Mouse (Mus musculus): Measurements from ENCODE around the gene Srrm4. TPM values are rescaled to one million over a fixed set of nuclear protein-coding genes. Genes with fewer than 3 reads are reported as not detected.
A peak's percentile ranks its signal among the peaks of the same experiment; 100 is the strongest.

Gene Srrm4
- total RNA-seq, 2 experiments from 2014 or later: 23.0 to 30.1 TPM

GRCm38 (mm10) chr5:116416208-116416607, 175.4 kb downstream of the Srrm4 start:
- DNase-seq (ENCODE audit: extremely low spot score in 1 of 2, low spot score in 1 of 2): no peak

GRCm38 (mm10) chr5:116409689-116410590, 181.7 kb downstream of the Srrm4 start:
- no peak for DNase-seq (ENCODE audit: extremely low spot score in 1 of 2, low spot score in 1 of 2)

- no peak for DNase-seq (ENCODE audit: extremely low spot score in 1 of 2, low spot score in 1 of 2)
Measured at GRCm38 (mm10) chr5:116408965-116409364, 182.7 kb downstream of the Srrm4 start.

- DNase-seq (ENCODE audit: extremely low spot score in 1 of 2, low spot score in 1 of 2): no peak
Measured at GRCm38 (mm10) chr5:116407936-116408335, 183.7 kb downstream of the Srrm4 start.

DNA sequence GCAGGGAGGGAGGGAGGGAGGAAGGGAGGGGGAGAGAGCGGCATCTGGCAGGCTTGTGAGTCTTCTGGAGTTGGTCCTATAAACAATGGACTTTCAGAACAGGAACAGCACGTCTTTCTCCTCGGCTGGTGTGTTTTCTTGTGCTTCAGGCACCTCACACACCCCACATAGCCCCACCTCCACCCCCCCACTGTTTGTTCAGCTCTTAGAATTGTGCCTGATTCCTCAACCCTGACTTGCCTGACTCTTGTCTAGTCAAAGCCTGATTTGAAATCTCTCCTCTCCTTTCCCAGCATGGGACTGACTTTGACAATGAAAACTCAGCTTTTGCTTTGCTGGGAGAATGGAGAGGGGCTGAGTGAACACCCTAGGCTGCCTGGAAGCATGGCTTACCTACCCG, 184.3 kb downstream of the Srrm4 start:
- DNase-seq (ENCODE audit: extremely low spot score in 1 of 2, low spot score in 1 of 2): no peak

- no peak for DNase-seq (ENCODE audit: extremely low spot score in 1 of 2, low spot score in 1 of 2)
Measured at GRCm38 (mm10) chr5:116406507-116406906, 185.1 kb downstream of the Srrm4 start.

DNA sequence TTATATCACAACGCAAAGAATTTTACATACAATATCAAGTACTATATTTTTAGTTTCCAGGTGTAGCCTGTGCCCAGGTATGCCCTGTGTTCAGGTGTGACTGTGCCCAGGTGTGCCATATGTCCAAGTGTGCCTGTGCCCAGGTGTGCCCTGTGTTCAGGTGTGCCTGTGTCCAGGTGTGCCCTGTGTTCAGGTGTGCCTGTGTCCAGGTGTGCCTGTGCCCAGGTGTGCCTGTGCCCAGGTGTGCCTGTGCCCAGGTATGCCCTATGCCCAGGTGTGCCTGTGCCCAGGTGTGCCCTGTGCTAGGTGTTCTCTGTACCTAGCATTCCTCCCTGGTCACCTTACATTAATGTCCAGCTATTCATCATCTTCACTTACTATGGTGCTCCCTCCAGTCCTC, 185.7 kb downstream of the Srrm4 start:
- DNase-seq (ENCODE audit: extremely low spot score in 1 of 2, low spot score in 1 of 2): no peak

GRCm38 (mm10) chr5:116404063-116404462, 187.6 kb downstream of the Srrm4 start:
- DNase-seq (ENCODE audit: extremely low spot score in 1 of 2, low spot score in 1 of 2): no peak

DNA sequence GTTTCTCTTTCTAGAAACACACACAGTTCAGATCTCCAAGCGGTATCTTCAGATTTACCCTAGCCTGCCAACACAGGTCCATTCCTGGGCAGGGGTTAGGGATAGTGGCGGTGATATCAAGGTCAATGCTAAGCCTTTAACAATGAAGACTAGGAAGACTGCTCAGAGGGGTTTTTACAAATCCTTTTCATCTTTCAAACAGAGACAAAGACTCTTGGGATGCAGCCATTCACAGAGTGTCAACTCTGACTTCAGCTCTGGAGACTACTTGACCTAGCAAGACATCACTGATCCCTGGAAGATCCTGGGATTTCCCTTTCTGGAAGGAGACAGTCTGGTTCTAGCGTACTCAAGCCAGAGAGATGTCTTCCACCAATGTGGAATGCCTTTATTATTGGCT, 190.8 kb downstream of the Srrm4 start:
- DNase-seq (ENCODE audit: extremely low spot score in 1 of 2, low spot score in 1 of 2): no peak

- no peak for DNase-seq (ENCODE audit: extremely low spot score in 1 of 2, low spot score in 1 of 2)
Measured at GRCm38 (mm10) chr5:116400042-116400730, 191.4 kb downstream of the Srrm4 start.

DNA sequence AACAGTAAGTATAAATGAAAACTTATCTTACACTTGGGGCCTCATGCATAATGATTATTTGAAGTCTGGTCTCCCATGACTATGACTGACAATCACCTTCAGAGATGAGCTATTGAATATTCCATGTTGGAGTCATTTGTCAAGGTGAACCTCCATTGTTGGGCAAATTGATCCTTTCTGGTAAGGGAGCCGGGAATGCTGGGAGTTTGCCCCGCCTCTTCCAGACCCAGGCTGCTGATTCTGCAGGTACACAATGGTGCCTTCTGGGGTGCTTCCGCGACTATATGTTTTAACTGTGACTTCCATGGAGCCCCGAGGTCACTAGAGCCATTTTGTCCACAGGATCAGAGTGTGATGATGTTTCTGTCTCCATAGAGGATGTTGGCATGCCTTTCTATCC, 195.5 kb downstream of the Srrm4 start:
- DNase-seq (ENCODE audit: extremely low spot score in 1 of 2, low spot score in 1 of 2): no peak

DNA sequence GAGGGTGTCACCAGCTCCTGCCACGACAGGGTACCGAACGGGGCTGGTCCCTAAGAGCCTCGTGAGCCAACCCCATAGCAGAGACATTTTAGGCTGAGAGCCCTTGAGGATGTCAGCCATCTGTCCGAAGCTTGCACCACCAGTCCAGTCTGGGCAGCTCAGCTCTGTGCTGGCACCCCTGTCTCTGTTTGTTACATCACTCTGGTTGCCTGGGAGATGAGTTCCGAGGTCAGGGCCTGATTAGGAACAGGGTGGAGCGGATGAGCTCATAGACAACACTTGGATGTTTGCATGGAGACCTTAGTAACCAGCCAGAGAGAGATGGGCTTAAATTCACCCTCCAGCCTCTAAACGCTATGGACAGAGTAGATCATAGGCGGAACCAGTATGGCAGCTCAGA, 199.0 kb downstream of the Srrm4 start:
- no peak for DNase-seq (ENCODE audit: extremely low spot score in 1 of 2, low spot score in 1 of 2)

DNA sequence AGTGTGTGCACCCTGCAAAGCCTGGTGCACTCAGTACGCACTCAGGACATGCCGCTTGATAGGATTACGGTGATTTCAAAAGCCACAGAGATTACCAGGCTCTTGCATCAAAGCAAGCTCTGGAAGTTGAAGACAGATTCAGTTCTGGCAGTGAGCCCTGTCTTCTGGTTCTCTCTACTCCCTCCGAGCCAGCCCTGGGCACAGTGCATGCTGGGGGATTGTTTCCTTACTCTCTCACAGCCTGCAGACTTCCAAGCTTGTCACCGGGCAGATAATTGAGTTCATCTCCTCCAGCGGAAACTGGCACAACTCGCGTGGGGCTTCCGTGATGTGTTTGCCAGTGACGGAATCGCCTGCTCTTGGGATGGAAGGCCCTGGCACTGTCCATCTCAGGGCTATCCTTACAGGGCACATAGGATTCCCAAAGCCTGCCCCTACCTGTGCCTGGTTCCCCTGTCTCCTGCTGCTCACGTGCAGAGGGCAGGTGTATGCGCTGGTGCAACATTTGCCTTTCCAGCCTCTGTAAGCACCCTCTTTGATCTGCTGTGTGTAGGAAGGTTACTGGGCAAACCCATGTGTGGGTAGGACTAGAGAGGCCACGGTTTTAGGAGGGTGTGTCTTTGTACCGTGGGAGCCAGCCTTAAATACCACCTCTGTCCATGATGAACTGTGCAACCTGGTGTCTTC, 201.6 kb downstream of the Srrm4 start:
- peak; percentile 17 to 25 for DNase-seq (ENCODE audit: extremely low spot score in 1 of 2, low spot score in 1 of 2)

DNA sequence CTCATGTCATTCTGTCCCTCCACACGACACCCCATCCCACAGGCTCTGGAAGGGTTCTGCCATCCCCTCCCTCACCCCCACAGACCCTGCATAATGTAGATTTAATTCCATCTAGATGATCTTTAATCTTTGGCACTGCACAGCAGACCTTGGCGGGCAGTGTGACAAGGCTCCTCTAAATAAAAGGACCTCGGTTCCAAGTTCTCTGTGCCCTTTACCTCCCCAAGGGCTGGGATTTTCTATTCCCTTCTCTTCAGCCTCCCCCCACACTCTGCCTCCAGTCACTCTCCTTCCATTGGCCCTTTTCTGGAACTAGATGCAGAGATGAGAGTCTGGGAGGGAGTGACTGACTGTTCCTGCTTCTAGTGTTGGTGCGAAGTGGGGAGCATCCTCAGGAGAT, 202.3 kb downstream of the Srrm4 start:
- no peak for DNase-seq (ENCODE audit: extremely low spot score in 1 of 2, low spot score in 1 of 2)

Other genes with a start within 250 kb of the Srrm4 start
- gene Hspb8, start 169.0 kb downstream of the Srrm4 start, total RNA-seq (2021): 10 to 100 TPM; 11.7 to 13.6 TPM

Data from layer of hippocampus, postnatal 25 days (tissue).